Mouse (Mus musculus): Measurements from ENCODE around the gene Dync1li2. TPM values are rescaled to one million over a fixed set of nuclear protein-coding genes. Genes with fewer than 3 reads are reported as not detected.

Dync1li2 gene
- polyA plus RNA-seq, 1 experiment from 2014 or later, result 93.1 TPM

- H3K27me3 ChIP-seq, result no peaks in the 10 kb centered on the region
- CTCF ChIA-PET, result no interaction called here
- POLR2A ChIA-PET, result no interaction called here
- in situ Hi-C loops (cut with MboI; ENCODE audit: low pct_unique_long_range_greater_than_20kb), result loop anchor here (10.0 kb wide), 1 partner anchor 195 kb away; the partner anchor contains the start of gene Tk2
- DNase-seq (ENCODE audit: low read depth, low spot score), result no peak
- no peak for TF ChIP-seq CTCF (IDR thresholded peaks at IDR 0.05)
- ATAC-seq, result no peak
Observed at GRCm38 (mm10) chr8:104439461-104439860, 3.4 kb downstream of the Dync1li2 start.

- TF ChIP-seq CTCF (IDR thresholded peaks at IDR 0.05), result no peak
- ATAC-seq (no peak), DNase-seq (ENCODE audit: low read depth, low spot score) (no peak)
- ChIA-PET POLR2A (no interaction called here), CTCF (interaction anchor here (1.6 kb wide), 1 partner anchor 95 kb away, joined by 4 read pairs; no protein-coding TSS in a partner anchor)
- H3K27me3 ChIP-seq, result no peaks in the 10 kb centered on the region
- in situ Hi-C loops (cut with MboI; ENCODE audit: low pct_unique_long_range_greater_than_20kb), result loop anchor here (10.0 kb wide), 1 partner anchor 193 kb away; the partner anchor contains the start of gene Tk2
Observed at GRCm38 (mm10) chr8:104437494-104438135, 5.2 kb downstream of the Dync1li2 start.

GRCm38 (mm10) chr8:104436591-104436990 lies 6.3 kb downstream of the Dync1li2 start:
- POLR2A ChIA-PET, result no interaction called here
- CTCF ChIA-PET, result interaction anchor here (3.2 kb wide), 1 partner anchor 92 kb away, joined by 13 read pairs; no protein-coding TSS in a partner anchor
- in situ Hi-C loops (cut with MboI; ENCODE audit: low pct_unique_long_range_greater_than_20kb), result loop anchor here (10.0 kb wide), 1 partner anchor 192 kb away; the partner anchor contains the start of gene Tk2
- no peak for ATAC-seq
- no peaks in the 10 kb centered on the region for H3K27me3 ChIP-seq
- no peak for DNase-seq (ENCODE audit: low read depth, low spot score)
- no peak for TF ChIP-seq CTCF (IDR thresholded peaks at IDR 0.05)

- peak; percentile 94 for ATAC-seq
- in situ Hi-C loops (cut with MboI; ENCODE audit: low pct_unique_long_range_greater_than_20kb), result loop anchor here (10.0 kb wide), 1 partner anchor 191 kb away; the partner anchor contains the start of gene Tk2
- peak; percentile 96 for DNase-seq (ENCODE audit: low read depth, low spot score)
- ChIA-PET POLR2A (no interaction called here), CTCF (interaction anchor here (3.2 kb wide), 1 partner anchor 92 kb away, joined by 13 read pairs; no protein-coding TSS in a partner anchor)
- no peak for TF ChIP-seq CTCF (IDR thresholded peaks at IDR 0.05)
- no peaks in the 10 kb centered on the region for H3K27me3 ChIP-seq
Observed at GRCm38 (mm10) chr8:104436038-104436437, 6.8 kb downstream of the Dync1li2 start.

GRCm38 (mm10) chr8:104434826-104435354 lies 8.0 kb downstream of the Dync1li2 start:
- no peak for TF ChIP-seq CTCF (IDR thresholded peaks at IDR 0.05)
- POLR2A ChIA-PET, result interaction anchor here (0.7 kb wide), 1 partner anchor 15 kb away, joined by 5 read pairs; no protein-coding TSS in a partner anchor
- no peaks in the 10 kb centered on the region for H3K27me3 ChIP-seq
- CTCF ChIA-PET, result interaction anchor here (1.0 to 3.2 kb wide), 5 partner anchors 8 to 100 kb away, joined by 3 to 13 read pairs (median 4); partner anchors contain the start of gene Dync1li2
- ATAC-seq, result no peak
- in situ Hi-C loops (cut with MboI; ENCODE audit: low pct_unique_long_range_greater_than_20kb), result loop anchor here (10.0 kb wide), 1 partner anchor 190 kb away; the partner anchor contains the start of gene Tk2
- DNase-seq (ENCODE audit: low read depth, low spot score), result no peak

GRCm38 (mm10) chr8:104434275-104434674 lies 8.6 kb downstream of the Dync1li2 start:
- DNase-seq (ENCODE audit: low read depth, low spot score) (no peak), ATAC-seq (no peak)
- in situ Hi-C loops (cut with MboI; ENCODE audit: low pct_unique_long_range_greater_than_20kb), result loop anchor here (10.0 kb wide), 1 partner anchor 189 kb away; the partner anchor contains the start of gene Tk2
- H3K27me3 ChIP-seq, result no peaks in the 10 kb centered on the region
- CTCF ChIA-PET, result interaction anchor here (1.0 to 3.2 kb wide), 6 partner anchors 9 to 101 kb away, joined by 3 to 13 read pairs (median 4); partner anchors contain the start of gene Dync1li2
- POLR2A ChIA-PET, result interaction anchor here (0.7 kb wide), 1 partner anchor 15 kb away, joined by 5 read pairs; no protein-coding TSS in a partner anchor
- no peak for TF ChIP-seq CTCF (IDR thresholded peaks at IDR 0.05)

- TF ChIP-seq CTCF (IDR thresholded peaks at IDR 0.05), result no peak
- ChIA-PET CTCF (interaction anchor here (1.1 to 3.2 kb wide), 6 partner anchors 9 to 89 kb away, joined by 3 to 13 read pairs (median 4); partner anchors contain the start of gene Dync1li2), POLR2A (no interaction called here)
- no peak for DNase-seq (ENCODE audit: low read depth, low spot score)
- no peaks in the 10 kb centered on the region for H3K27me3 ChIP-seq
- no peak for ATAC-seq
- in situ Hi-C loops (cut with MboI; ENCODE audit: low pct_unique_long_range_greater_than_20kb), result loop anchor here (10.0 kb wide), 1 partner anchor 189 kb away; the partner anchor contains the start of gene Tk2
Observed at GRCm38 (mm10) chr8:104433191-104433842, 9.5 kb downstream of the Dync1li2 start.

- CTCF ChIA-PET, result interaction anchor here (0.8 to 2.5 kb wide), 5 partner anchors 10 to 79 kb away, joined by 3 to 9 read pairs (median 4); partner anchors contain the start of gene Dync1li2
- DNase-seq (ENCODE audit: low read depth, low spot score) (no peak), ATAC-seq (no peak)
- POLR2A ChIA-PET, result interaction anchor here (0.5 kb wide), 1 partner anchor 194 kb away, joined by 4 read pairs; no protein-coding TSS in a partner anchor
- no peaks in the 10 kb centered on the region for H3K27me3 ChIP-seq
- TF ChIP-seq CTCF (IDR thresholded peaks at IDR 0.05), result no peak
- in situ Hi-C loops (cut with MboI; ENCODE audit: low pct_unique_long_range_greater_than_20kb), result loop anchor here (10.0 kb wide), 1 partner anchor 188 kb away; the partner anchor contains the start of gene Tk2
Observed at GRCm38 (mm10) chr8:104432656-104433055, 10.2 kb downstream of the Dync1li2 start.

- ChIA-PET CTCF (interaction anchor here (0.9 to 1.5 kb wide), 7 partner anchors 13 to 86 kb away, joined by 3 to 4 read pairs (median 3); no protein-coding TSS in a partner anchor), POLR2A (interaction anchor here (1.6 kb wide), 1 partner anchor 12 kb away, joined by 4 read pairs; the partner anchor contains the start of gene Dync1li2)
- H3K27me3 ChIP-seq, result no peaks in the 10 kb centered on the region
- no peak for DNase-seq (ENCODE audit: low read depth, low spot score)
- ATAC-seq, result no peak
- in situ Hi-C loops (cut with MboI; ENCODE audit: low pct_unique_long_range_greater_than_20kb), result loop anchor here (10.0 kb wide), 1 partner anchor 185 kb away; the partner anchor contains the start of gene Tk2
- TF ChIP-seq CTCF (IDR thresholded peaks at IDR 0.05), result no peak
Observed at GRCm38 (mm10) chr8:104430230-104430629, 12.6 kb downstream of the Dync1li2 start.

- no peaks in the 10 kb centered on the region for H3K27me3 ChIP-seq
- CTCF ChIA-PET, result interaction anchor here (1.0 kb wide), 1 partner anchor 12 kb away, joined by 3 read pairs; no protein-coding TSS in a partner anchor
- in situ Hi-C loops (cut with MboI; ENCODE audit: low pct_unique_long_range_greater_than_20kb), result no loop called here
- POLR2A ChIA-PET, result no interaction called here
- ATAC-seq (no peak), DNase-seq (ENCODE audit: low read depth, low spot score) (no peak)
- no peak for TF ChIP-seq CTCF (IDR thresholded peaks at IDR 0.05)
Observed at GRCm38 (mm10) chr8:104427703-104428102, 15.1 kb downstream of the Dync1li2 start.

Measured in Patski (cell line).